Mouse (Mus musculus) embryonic facial prominence, embryonic 10.5 days (tissue): Measurements from ENCODE around the gene Cntn4. TPM values are rescaled to one million over a fixed set of nuclear protein-coding genes. Genes with fewer than 3 reads are reported as not detected.

Source experiments
- DNase-seq: peaks from one replicate; pipeline ENCODE4 v3.0.0-alpha.2; 2017; ENCODE audit warnings: low spot score
- H3K27ac ChIP-seq: fragments of 300-500 bp; sonication (generic); replicated peaks from 2 replicates; pipeline ENCODE4 v1.5.1; 2016; ENCODE audit warnings: mild to moderate bottlenecking
- H3K27me3 ChIP-seq: fragments of 300-500 bp; sonication (generic); replicated peaks from 2 replicates; pipeline ENCODE4 v1.6.1; 2016; ENCODE audit warnings: low read depth, mild to moderate bottlenecking; ENCODE audit not compliant: poor library complexity, severe bottlenecking
- H3K36me3 ChIP-seq: fragments of 300-500 bp; sonication (generic); replicated peaks from 2 replicates; pipeline ENCODE4 v1.6.1; 2016; ENCODE audit warnings: mild to moderate bottlenecking, moderate library complexity
- H3K4me1 ChIP-seq: fragments of 300-500 bp; sonication (generic); 2 replicates; pipeline ENCODE4 v1.6.1; 2016
- H3K4me3 ChIP-seq: fragments of 300-500 bp; sonication (generic); 2 replicates; pipeline ENCODE4 v1.5.1; 2016; ENCODE audit warnings: mild to moderate bottlenecking, moderate library complexity
- H3K9me3 ChIP-seq: fragments of 300-500 bp; sonication (generic); 2 replicates; pipeline ENCODE4 v1.6.1; 2016; ENCODE audit warnings: mild to moderate bottlenecking
- WGBS: fragments of 180-500 bp; shearing (Covaris S2); methylation state at CpG from one replicate; pipeline ENCODE4 v1.1.7; 2016; 5-methylcytosine and 5-hydroxymethylcytosine counted together
- polyA plus RNA-seq: library from polyadenylated mRNA; unstranded; fragments of >200 nt; fragmentation: Nextera tagmentation; extraction: Ambion mirVana; gene quantifications from 2 replicates; pipeline ENCODE4 v1.2.1, GENCODE M21; 2016

Gene Cntn4
- polyA plus RNA-seq, result 0.72 TPM in 1 of 2 replicates, not detected in the other

DNA sequence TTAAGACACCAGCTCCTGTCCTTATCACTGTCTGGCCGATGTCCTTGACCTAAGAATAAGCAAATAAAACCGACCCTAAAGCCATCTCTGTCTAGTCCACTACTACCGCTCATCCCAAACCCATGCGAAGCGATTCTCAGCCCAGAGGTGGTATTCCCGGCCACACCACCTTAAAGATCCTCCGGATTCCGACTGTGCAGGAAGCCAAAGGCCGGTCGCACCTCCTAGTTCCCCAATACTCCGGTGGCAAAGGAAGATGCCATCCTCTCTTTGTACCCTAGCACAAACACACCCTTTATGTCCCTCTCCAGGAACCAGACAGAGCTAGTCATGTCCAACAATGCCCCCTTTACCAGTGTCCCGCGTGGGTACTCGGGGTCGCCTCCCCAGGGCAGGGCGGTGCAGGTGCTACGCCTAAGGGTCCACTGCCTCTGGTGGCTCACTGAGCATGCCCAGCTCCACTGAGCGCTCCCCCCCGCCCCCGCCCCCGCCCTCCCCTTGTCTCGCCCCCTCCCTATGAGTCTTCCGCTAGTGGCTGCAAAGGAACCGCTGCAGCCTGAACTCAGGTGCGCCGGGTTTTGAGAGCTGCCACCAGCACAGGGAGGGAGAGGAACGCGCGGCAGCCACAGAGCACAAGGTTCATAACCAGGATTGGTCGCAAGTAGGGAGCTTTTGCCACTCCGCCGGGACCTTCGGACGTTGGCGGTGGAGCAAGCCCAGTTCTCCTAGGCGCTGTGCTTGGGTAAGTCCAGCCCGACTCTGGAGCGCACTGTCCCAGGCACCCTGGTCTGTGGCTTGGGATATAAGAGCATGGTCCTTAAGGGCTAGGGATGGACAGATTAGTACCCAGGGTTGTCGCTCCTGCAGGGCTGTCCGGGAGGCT lies at the start of gene Cntn4:
Gene Cntn4, plus strand, starts transcription at position 512 of the 883 bp plus-strand sequence.
- H3K36me3 ChIP-seq, result no peaks in the 10 kb centered on the region
- no peaks in the 10 kb centered on the region for H3K9me3 ChIP-seq
- peaks cover 74% of the 10 kb centered on the region for H3K27me3 ChIP-seq
- H3K4me1 ChIP-seq, result peaks cover 20% of the 10 kb centered on the region
- peak; percentile 53 for DNase-seq
- WGBS, result 2% methylated on average over 40 of the region's 40 CpGs
- peak within 1 kb of the TSS; percentile 59 for H3K4me3 ChIP-seq
- H3K27ac ChIP-seq, result no peak within 1 kb of the TSS

DNA sequence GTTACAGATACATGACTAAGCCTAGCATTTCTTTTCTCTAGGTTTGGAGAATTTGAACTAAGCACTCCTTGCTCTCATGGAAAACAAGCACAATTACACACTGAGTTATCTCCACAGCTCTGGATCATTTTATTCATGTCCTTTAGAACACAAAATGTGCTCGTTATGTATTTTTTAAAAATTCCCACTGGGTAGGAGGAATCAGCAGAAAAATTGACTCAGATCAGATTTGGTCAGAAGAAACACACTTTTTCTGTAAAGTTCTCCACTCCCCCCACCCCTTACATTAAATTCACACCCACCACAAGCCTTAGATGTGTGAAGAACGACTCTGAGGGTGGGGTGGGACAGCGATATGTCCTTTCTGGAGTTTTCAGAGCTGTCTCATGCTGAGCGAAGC lies 3.2 kb upstream of the Cntn4 start:
- Histone ChIP-seq H3K36me3 (no peaks in the 10 kb centered on the region), H3K27ac (no peak overlapping the region), H3K4me3 (no peak overlapping the region), H3K27me3 (peaks cover 50% of the 10 kb centered on the region), H3K9me3 (no peaks in the 10 kb centered on the region), H3K4me1 (peaks cover 20% of the 10 kb centered on the region)
- WGBS, result 80% methylated on average over 4 of the region's 4 CpGs
- no peak for DNase-seq

DNA sequence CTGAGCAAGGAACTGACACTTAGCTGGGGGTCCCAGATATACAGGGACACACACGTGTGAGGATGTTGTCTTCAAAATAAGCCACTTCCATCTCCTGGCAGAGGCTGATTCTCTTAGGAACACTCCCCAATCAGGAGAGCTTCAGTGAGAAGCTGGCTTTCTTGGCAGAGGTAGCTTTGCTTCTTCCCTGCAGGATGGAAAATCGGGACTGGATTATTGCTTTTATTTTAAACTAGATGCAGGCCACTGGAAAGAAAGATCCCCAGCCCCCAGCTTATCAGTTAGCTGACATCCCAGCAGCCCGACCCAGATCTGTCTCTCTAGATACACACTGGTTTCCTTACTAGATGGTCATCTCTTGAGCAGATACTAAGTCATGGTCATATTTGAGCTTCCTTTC lies 2.4 kb upstream of the Cntn4 start:
- Histone ChIP-seq H3K27me3 (peaks cover 59% of the 10 kb centered on the region), H3K9me3 (no peaks in the 10 kb centered on the region), H3K4me1 (peaks cover 20% of the 10 kb centered on the region), H3K27ac (no peak overlapping the region), H3K36me3 (no peaks in the 10 kb centered on the region), H3K4me3 (no peak overlapping the region)
- DNase-seq, result no peak
- WGBS, result 40% methylated on average over 3 of the region's 3 CpGs

DNA sequence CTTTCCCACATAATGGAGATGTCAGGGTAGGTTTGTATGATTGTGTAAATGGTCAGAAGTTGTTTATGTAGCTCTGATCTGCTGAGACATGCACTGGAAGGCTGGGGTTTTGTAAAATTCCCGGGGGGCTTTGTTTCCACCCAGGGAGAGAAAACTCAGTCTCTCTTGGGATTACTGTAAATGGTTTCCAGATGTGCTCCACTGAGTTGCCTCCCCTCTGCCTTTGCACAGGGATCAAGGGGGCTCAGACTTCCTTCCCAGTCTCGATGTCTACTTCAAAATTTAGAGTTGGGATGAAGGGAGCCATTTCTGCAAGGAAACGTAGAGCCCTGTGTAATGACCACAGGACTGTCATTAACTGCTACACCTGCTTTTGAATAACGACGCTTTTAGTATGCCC lies 823 bp upstream of the Cntn4 start:
- 14% methylated on average over 5 of the region's 5 CpGs for WGBS
- Histone ChIP-seq H3K27ac (no peak overlapping the region), H3K9me3 (no peaks in the 10 kb centered on the region), H3K27me3 (peaks cover 74% of the 10 kb centered on the region), H3K4me1 (peaks cover 20% of the 10 kb centered on the region), H3K4me3 (peak overlapping the region; percentile 59), H3K36me3 (no peaks in the 10 kb centered on the region)
- DNase-seq, result no peak

DNA sequence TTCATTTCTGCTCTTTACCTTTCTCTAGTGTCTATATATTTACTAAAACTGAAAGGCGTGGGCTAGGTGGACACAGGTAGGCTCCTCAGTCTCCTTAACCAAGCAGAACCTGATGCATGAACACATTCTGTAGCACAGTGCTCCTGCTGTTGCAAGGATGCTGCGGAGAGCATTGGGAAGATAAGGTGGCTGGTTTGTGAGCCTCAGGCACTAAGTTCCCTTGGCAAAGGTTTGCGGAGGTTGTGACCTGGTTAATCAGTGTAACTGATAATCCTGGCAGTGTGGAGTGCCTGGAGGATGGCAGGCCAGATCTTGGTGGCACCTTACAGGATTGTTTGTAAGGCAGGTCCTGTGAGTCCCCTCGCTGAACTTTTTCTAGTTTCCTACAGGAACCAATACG lies 1.3 kb downstream of the Cntn4 start:
- Histone ChIP-seq H3K9me3 (no peaks in the 10 kb centered on the region), H3K36me3 (no peaks in the 10 kb centered on the region), H3K27ac (no peak overlapping the region), H3K4me1 (peaks cover 20% of the 10 kb centered on the region), H3K27me3 (peaks cover 74% of the 10 kb centered on the region), H3K4me3 (no peak overlapping the region)
- DNase-seq, result peak; percentile 13
- WGBS, result 3% methylated on average over 5 of the region's 5 CpGs

DNA sequence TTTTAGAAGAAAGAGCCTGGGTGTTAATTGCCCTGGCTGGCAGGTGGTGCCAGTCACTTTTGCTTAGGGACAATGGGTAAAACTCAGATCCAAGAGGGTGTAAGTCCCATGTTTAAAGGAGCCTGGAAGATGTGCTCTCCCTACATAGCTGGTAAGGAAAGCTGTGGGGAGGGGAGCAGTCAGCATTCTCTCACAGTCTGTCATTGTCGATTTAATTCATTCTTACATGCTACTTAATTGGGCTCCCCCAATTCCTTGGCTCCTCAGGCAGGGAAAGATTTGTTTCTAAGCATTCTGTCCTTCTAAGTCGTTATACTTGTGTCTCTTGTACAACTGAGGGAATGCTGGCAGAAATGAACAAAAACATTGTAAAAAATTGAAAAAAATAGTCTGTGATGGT lies 4.0 kb downstream of the Cntn4 start:
- H3K36me3 ChIP-seq, result no peaks in the 10 kb centered on the region
- peaks cover 51% of the 10 kb centered on the region for H3K27me3 ChIP-seq
- no peak for DNase-seq
- no peaks in the 10 kb centered on the region for H3K9me3 ChIP-seq
- 45% methylated on average over 2 of the region's 2 CpGs for WGBS
- no peak overlapping the region for H3K27ac ChIP-seq
- peaks cover 19% of the 10 kb centered on the region for H3K4me1 ChIP-seq
- H3K4me3 ChIP-seq, result no peak overlapping the region

DNA sequence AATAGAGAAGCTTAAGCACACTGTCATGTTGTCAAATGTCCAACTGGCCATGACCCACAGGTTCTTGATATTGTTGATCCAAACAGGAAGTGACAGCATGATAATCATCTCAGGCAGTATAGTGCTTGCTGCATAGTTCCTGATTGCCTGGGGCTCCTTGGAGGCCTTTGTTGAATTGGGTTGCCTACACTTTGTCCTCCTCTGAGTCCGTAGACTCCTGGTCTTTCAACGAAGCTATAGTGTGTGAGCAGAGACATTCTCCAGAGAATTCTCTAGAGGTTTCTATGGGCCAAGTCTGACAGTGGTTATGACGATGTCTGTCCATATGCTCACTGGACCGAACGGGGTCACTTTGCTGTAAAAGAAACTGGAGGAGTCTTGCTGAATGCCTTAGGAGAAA lies 5.8 kb downstream of the Cntn4 start:
- Histone ChIP-seq H3K4me3 (no peak overlapping the region), H3K36me3 (no peaks in the 10 kb centered on the region), H3K27me3 (peaks cover 33% of the 10 kb centered on the region), H3K4me1 (peaks cover 4% of the 10 kb centered on the region; the same call in 1 of the 2 replicates), H3K27ac (no peak overlapping the region), H3K9me3 (no peaks in the 10 kb centered on the region)
- no peak for DNase-seq
- 84% methylated on average over 5 of the region's 5 CpGs for WGBS

DNA sequence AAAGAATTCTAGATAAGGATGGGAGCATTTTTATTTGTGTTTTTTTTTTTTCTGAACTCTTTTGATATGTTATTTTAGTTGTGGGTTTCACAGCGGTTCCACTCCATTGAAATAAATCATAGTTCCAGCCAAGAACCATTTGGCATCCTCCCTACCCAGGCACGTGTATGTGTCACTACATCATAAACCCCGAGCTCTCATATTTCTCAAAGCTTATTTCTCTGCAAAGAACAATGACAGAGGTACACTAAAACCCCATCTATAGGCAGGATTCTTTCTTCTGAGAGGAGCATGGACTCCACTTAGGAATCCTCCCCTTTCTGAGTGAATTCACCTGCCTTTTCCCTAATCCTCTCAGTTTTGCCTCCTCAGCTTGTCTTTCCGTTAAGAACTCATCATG lies 6.7 kb downstream of the Cntn4 start:
- no peak overlapping the region for H3K27ac ChIP-seq
- H3K4me3 ChIP-seq, result no peak overlapping the region
- H3K36me3 ChIP-seq, result no peaks in the 10 kb centered on the region
- H3K4me1 ChIP-seq, result no peaks in the 10 kb centered on the region
- H3K9me3 ChIP-seq, result no peaks in the 10 kb centered on the region
- 68% methylated on average over 4 of the region's 4 CpGs for WGBS
- DNase-seq, result no peak
- H3K27me3 ChIP-seq, result peaks cover 25% of the 10 kb centered on the region

DNA sequence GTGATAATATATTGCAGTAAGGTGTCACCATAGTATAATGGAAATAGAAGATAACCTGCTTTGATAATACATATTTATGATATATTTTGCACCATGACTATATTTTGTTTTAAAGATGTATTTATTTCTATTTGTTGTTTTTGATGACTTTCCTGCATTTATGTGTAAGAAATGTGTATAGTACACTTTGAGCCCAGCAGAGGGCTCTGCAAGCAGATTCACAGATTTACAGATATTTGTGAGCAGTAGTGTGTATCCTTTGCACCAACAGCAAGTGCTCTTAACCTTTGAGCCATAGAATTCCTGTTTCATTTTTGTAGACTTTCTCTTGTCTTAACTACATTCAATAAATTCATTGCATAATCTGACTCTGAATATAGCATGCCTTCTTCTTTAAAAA lies 10.7 kb downstream of the Cntn4 start:
- no peaks in the 10 kb centered on the region for H3K4me1 ChIP-seq
- no peaks in the 10 kb centered on the region for H3K27me3 ChIP-seq
- no peak for DNase-seq

DNA sequence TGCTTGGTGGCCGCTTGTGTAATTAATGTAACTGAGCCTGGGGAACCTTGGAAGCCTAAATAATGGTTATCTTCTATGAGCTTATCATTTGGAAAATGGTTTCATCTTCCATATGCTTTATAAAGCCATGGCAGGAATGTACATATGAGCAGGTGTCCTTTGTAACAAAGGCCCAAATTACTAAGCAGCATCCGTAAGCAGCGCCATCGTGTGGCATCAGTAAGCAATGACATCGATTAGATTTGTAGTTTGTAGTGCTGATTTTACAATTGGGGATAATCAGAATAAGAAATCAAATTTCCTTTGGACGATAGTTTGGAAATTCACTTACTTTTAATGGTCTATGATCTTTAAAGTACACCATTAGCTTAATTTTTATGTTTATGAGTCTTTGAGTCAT lies 64.6 kb downstream of the Cntn4 start:
- DNase-seq, result no peak
- no peak overlapping the region for H3K27ac ChIP-seq
- H3K4me1 ChIP-seq, result no peaks in the 10 kb centered on the region
- H3K9me3 ChIP-seq, result no peaks in the 10 kb centered on the region
- 29% methylated on average over 6 of the region's 6 CpGs for WGBS
- no peak overlapping the region for H3K4me3 ChIP-seq
- no peaks in the 10 kb centered on the region for H3K27me3 ChIP-seq
- H3K36me3 ChIP-seq, result no peaks in the 10 kb centered on the region

More for the DNA sequence above, 10.7 kb downstream of the Cntn4 start:
- Histone ChIP-seq H3K9me3 (no peaks in the 10 kb centered on the region), H3K4me3 (no peak overlapping the region), H3K36me3 (no peaks in the 10 kb centered on the region), H3K27ac (no peak overlapping the region)

DNA sequence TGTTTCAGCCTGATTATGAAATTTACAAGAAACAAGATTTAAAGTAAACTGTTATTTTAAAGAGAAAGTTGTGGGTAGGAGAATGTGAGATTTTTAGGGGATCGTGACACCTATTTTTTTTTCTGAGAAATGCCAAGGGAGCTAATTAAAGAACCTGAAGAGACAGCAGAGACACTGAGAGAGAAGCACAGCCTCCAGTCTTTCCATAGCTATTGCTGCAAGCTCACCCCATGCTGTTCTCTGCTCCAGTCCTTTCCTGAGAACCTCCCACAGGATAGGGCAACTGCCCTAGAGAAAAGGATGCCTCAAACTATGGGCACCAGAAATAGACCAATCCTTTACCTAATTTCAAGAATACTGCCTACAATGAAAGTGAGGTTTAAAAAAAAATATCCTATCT lies 103.2 kb downstream of the Cntn4 start:
- Histone ChIP-seq H3K4me1 (no peaks in the 10 kb centered on the region), H3K36me3 (no peaks in the 10 kb centered on the region), H3K9me3 (no peaks in the 10 kb centered on the region), H3K27ac (no peak overlapping the region), H3K27me3 (no peaks in the 10 kb centered on the region), H3K4me3 (no peak overlapping the region)
- 79% methylated on average over 1 of the region's 1 CpGs for WGBS
- no peak for DNase-seq

DNA sequence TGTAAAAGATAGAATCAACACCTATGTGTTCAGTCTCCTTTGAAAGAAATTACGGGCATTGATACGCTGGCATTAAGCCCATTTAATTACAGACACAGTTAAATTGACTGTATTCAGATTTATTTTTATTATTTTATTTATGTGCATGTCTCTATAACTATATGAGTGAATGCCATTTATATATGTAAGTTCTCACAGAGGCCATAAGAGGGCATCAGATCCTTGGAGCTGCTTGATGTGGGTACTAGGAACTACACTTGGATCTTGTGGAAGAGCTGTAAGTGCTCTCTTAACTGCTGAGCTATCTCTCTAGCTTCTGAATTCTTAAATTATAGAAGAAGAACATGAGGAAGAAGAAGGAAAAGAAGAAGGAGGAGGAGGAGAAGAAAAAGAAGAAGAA lies 111.0 kb downstream of the Cntn4 start:
- 98% methylated on average over 2 of the region's 2 CpGs for WGBS
- H3K27ac ChIP-seq, result no peak overlapping the region
- H3K9me3 ChIP-seq, result no peaks in the 10 kb centered on the region
- no peaks in the 10 kb centered on the region for H3K36me3 ChIP-seq
- no peak overlapping the region for H3K4me3 ChIP-seq
- no peaks in the 10 kb centered on the region for H3K27me3 ChIP-seq
- no peaks in the 10 kb centered on the region for H3K4me1 ChIP-seq
- DNase-seq, result no peak

DNA sequence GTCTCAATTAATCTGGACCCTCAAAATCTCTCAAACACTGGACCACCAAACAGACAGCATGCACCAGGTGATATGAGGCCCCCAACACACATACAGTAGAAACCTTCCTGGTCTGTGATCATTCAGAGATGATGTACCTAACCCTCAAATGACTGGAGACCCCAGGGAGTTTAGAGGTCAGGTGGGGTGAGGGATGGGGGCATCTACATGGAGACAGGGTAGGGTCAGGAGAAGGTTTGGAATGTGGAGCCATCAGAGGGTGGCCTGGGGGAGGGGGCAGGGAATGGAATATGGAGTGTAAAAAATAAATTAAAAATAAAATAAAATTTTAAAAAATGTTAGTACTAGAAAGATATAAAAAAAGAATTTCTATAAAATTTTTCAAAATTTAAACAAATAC lies 157.6 kb downstream of the Cntn4 start:
- no peak for DNase-seq
- H3K36me3 ChIP-seq, result no peaks in the 10 kb centered on the region
- no peaks in the 10 kb centered on the region for H3K27me3 ChIP-seq
- no peaks in the 10 kb centered on the region for H3K9me3 ChIP-seq
- H3K4me3 ChIP-seq, result no peak overlapping the region
- no peaks in the 10 kb centered on the region for H3K4me1 ChIP-seq
- H3K27ac ChIP-seq, result no peak overlapping the region
